Mouse (Mus musculus): ENCODE measurements around the gene Kansl1. TPM values are rescaled to one million over a fixed set of nuclear protein-coding genes. Genes with fewer than 3 reads are reported as not detected.

Gene Kansl1
- polyA plus RNA-seq, 1 experiment from 2014 or later, result 33.3 TPM

Small RNAs within 50 kb of the gene (microRNA-seq; reads per million reads assigned to microRNA genes)
- gene Gm47315, result not detected

Other genes starting within 250 kb of the Kansl1 start
- 24.1 and 33.2 TPM in 2 replicates for gene Mapt, start 237.5 kb downstream of the Kansl1 start, polyA plus RNA-seq (2016; fragmentation: Nextera tagmentation; extraction: Ambion mirVana)
- 48.5 and 52.1 TPM in 2 replicates for gene Cdc27, start 81.8 kb upstream of the Kansl1 start, polyA plus RNA-seq (2016; fragmentation: Nextera tagmentation; extraction: Ambion mirVana)
- gene Myl4, start 81.8 kb upstream of the Kansl1 start, polyA plus RNA-seq (2016; fragmentation: Nextera tagmentation; extraction: Ambion mirVana), result 25.6 and 35.4 TPM in 2 replicates
- 3.7 TPM in 2 replicates for gene Itgb3, start 139.1 kb upstream of the Kansl1 start, polyA plus RNA-seq (2016; fragmentation: Nextera tagmentation; extraction: Ambion mirVana)
- gene Gm11639, start 216.8 kb upstream of the Kansl1 start, polyA plus RNA-seq (2016; fragmentation: Nextera tagmentation; extraction: Ambion mirVana), result 0.03 TPM in 1 of 2 replicates, not detected in the other

All from embryonic facial prominence, embryonic 12.5 days (tissue).